Mouse (Mus musculus): ENCODE measurements around the gene Mrgpre. TPM values are rescaled to one million over a fixed set of nuclear protein-coding genes. Genes with fewer than 3 reads are reported as not detected.

Gene Mrgpre
- polyA plus RNA-seq, 1 experiment, result 4.4 TPM

- WGBS, result 88% methylated on average over 1 of the region's 1 CpGs
- H3K27ac ChIP-seq (ENCODE audit: insufficient read depth, low read length), result no peak overlapping the region
- DNase-seq, result no peak
- H3K27me3 ChIP-seq (ENCODE audit: control insufficient read depth, insufficient read depth, low read length), result peaks cover 1% of the 10 kb centered on the region; the same call in 1 of the 2 replicates
- no peak overlapping the region for H3K4me3 ChIP-seq (replicated peaks; ENCODE audit: insufficient read depth, low read depth, low read length)
- no peak for TF ChIP-seq POLR2A (IDR thresholded peaks at IDR 0.05; ENCODE audit: borderline replicate concordance, insufficient read depth, low read length)
- TF ChIP-seq CTCF (IDR thresholded peaks at IDR 0.05; ENCODE audit: borderline replicate concordance, insufficient read depth, low read depth, low read length), result no peak
- no peaks in the 10 kb centered on the region for H3K4me1 ChIP-seq (ENCODE audit: control insufficient read depth, insufficient read depth, low read length)
Measured at GRCm38 (mm10) chr7:143769461-143769860, 14.8 kb downstream of the Mrgpre start.

- TF ChIP-seq CTCF (IDR thresholded peaks at IDR 0.05; ENCODE audit: borderline replicate concordance, insufficient read depth, low read depth, low read length) (no peak), POLR2A (IDR thresholded peaks at IDR 0.05; ENCODE audit: borderline replicate concordance, insufficient read depth, low read length) (no peak)
- no peak overlapping the region for H3K27ac ChIP-seq (ENCODE audit: insufficient read depth, low read length)
- 74% methylated on average over 6 of the region's 6 CpGs for WGBS
Measured at GRCm38 (mm10) chr7:143768267-143768666, 16.0 kb downstream of the Mrgpre start.

GRCm38 (mm10) chr7:143766893-143767292 is 17.4 kb downstream of the Mrgpre start, which contains the start of gene Mrgprg:
Gene Mrgprg, minus strand, starts transcription at chr7:143766993.
- DNase-seq, result no peak
- no peak within 1 kb of the TSS for H3K4me3 ChIP-seq (replicated peaks; ENCODE audit: insufficient read depth, low read depth, low read length)
- WGBS, result 68% methylated on average over 6 of the region's 6 CpGs
- peaks cover 1% of the 10 kb centered on the region; the same call in 1 of the 2 replicates for H3K27me3 ChIP-seq (ENCODE audit: control insufficient read depth, insufficient read depth, low read length)
- no peaks in the 10 kb centered on the region for H3K4me1 ChIP-seq (ENCODE audit: control insufficient read depth, insufficient read depth, low read length)
- no peak for TF ChIP-seq CTCF (IDR thresholded peaks at IDR 0.05; ENCODE audit: borderline replicate concordance, insufficient read depth, low read depth, low read length)
- TF ChIP-seq POLR2A (IDR thresholded peaks at IDR 0.05; ENCODE audit: borderline replicate concordance, insufficient read depth, low read length), result no peak
- no peak within 1 kb of the TSS for H3K27ac ChIP-seq (ENCODE audit: insufficient read depth, low read length)

More at GRCm38 (mm10) chr7:143768267-143768666, 16.0 kb downstream of the Mrgpre start:
- Histone ChIP-seq H3K27me3 (ENCODE audit: control insufficient read depth, insufficient read depth, low read length) (peaks cover 1% of the 10 kb centered on the region; the same call in 1 of the 2 replicates), H3K4me3 (replicated peaks; ENCODE audit: insufficient read depth, low read depth, low read length) (no peak overlapping the region), H3K4me1 (ENCODE audit: control insufficient read depth, insufficient read depth, low read length) (no peaks in the 10 kb centered on the region)
- DNase-seq, result no peak

GRCm38 (mm10) chr7:143764876-143765530 is 19.3 kb downstream of the Mrgpre start:
- no peaks in the 10 kb centered on the region for H3K4me1 ChIP-seq (ENCODE audit: control insufficient read depth, insufficient read depth, low read length)
- no peak for DNase-seq
- TF ChIP-seq CTCF (IDR thresholded peaks at IDR 0.05; ENCODE audit: borderline replicate concordance, insufficient read depth, low read depth, low read length), result no peak
- no peak for TF ChIP-seq POLR2A (IDR thresholded peaks at IDR 0.05; ENCODE audit: borderline replicate concordance, insufficient read depth, low read length)
- 61% methylated on average over 19 of the region's 19 CpGs for WGBS
- no peak overlapping the region for H3K27ac ChIP-seq (ENCODE audit: insufficient read depth, low read length)
- no peak overlapping the region for H3K4me3 ChIP-seq (replicated peaks; ENCODE audit: insufficient read depth, low read depth, low read length)
- H3K27me3 ChIP-seq (ENCODE audit: control insufficient read depth, insufficient read depth, low read length), result peaks cover 1% of the 10 kb centered on the region; the same call in 1 of the 2 replicates

- peak; percentile 78 for TF ChIP-seq CTCF (IDR thresholded peaks at IDR 0.05; ENCODE audit: borderline replicate concordance, insufficient read depth, low read depth, low read length)
- no peak for TF ChIP-seq POLR2A (IDR thresholded peaks at IDR 0.05; ENCODE audit: borderline replicate concordance, insufficient read depth, low read length)
Measured at GRCm38 (mm10) chr7:143763794-143764193, 20.5 kb downstream of the Mrgpre start.

GRCm38 (mm10) chr7:143758956-143759355 is 25.3 kb downstream of the Mrgpre start:
- no peaks in the 10 kb centered on the region; the same call in 1 of the 2 replicates for H3K27me3 ChIP-seq (ENCODE audit: control insufficient read depth, insufficient read depth, low read length)
- no peak overlapping the region for H3K27ac ChIP-seq (ENCODE audit: insufficient read depth, low read length)
- TF ChIP-seq POLR2A (IDR thresholded peaks at IDR 0.05; ENCODE audit: borderline replicate concordance, insufficient read depth, low read length), result no peak
- TF ChIP-seq CTCF (IDR thresholded peaks at IDR 0.05; ENCODE audit: borderline replicate concordance, insufficient read depth, low read depth, low read length), result no peak
- peak; percentile 81 to 88 for DNase-seq
- 13% methylated on average over 3 of the region's 3 CpGs for WGBS
- peaks cover 20% of the 10 kb centered on the region for H3K4me1 ChIP-seq (ENCODE audit: control insufficient read depth, insufficient read depth, low read length)
- no peak overlapping the region for H3K4me3 ChIP-seq (replicated peaks; ENCODE audit: insufficient read depth, low read depth, low read length)

More at GRCm38 (mm10) chr7:143763794-143764193, 20.5 kb downstream of the Mrgpre start:
- Histone ChIP-seq H3K27me3 (ENCODE audit: control insufficient read depth, insufficient read depth, low read length) (peaks cover 1% of the 10 kb centered on the region; the same call in 1 of the 2 replicates), H3K4me3 (replicated peaks; ENCODE audit: insufficient read depth, low read depth, low read length) (no peak overlapping the region), H3K4me1 (ENCODE audit: control insufficient read depth, insufficient read depth, low read length) (peaks cover 4% of the 10 kb centered on the region; the same call in 1 of the 2 replicates), H3K27ac (ENCODE audit: insufficient read depth, low read length) (no peak overlapping the region)
- 4% methylated on average over 3 of the region's 3 CpGs for WGBS
- no peak for DNase-seq

- H3K27ac ChIP-seq (ENCODE audit: insufficient read depth, low read length), result no peak overlapping the region
- WGBS, result 31% methylated on average over 3 of the region's 3 CpGs
- DNase-seq, result no peak
- H3K27me3 ChIP-seq (ENCODE audit: control insufficient read depth, insufficient read depth, low read length), result no peaks in the 10 kb centered on the region; the same call in 1 of the 2 replicates
- no peak for TF ChIP-seq POLR2A (IDR thresholded peaks at IDR 0.05; ENCODE audit: borderline replicate concordance, insufficient read depth, low read length)
- no peak for TF ChIP-seq CTCF (IDR thresholded peaks at IDR 0.05; ENCODE audit: borderline replicate concordance, insufficient read depth, low read depth, low read length)
- H3K4me1 ChIP-seq (ENCODE audit: control insufficient read depth, insufficient read depth, low read length), result peaks cover 20% of the 10 kb centered on the region
- H3K4me3 ChIP-seq (replicated peaks; ENCODE audit: insufficient read depth, low read depth, low read length), result no peak overlapping the region
Measured at GRCm38 (mm10) chr7:143757696-143758095, 26.6 kb downstream of the Mrgpre start.

GRCm38 (mm10) chr7:143757027-143757390 is 27.3 kb downstream of the Mrgpre start:
- Histone ChIP-seq H3K4me3 (replicated peaks; ENCODE audit: insufficient read depth, low read depth, low read length) (peak overlapping the region; percentile 5), H3K4me1 (ENCODE audit: control insufficient read depth, insufficient read depth, low read length) (peaks cover 20% of the 10 kb centered on the region), H3K27ac (ENCODE audit: insufficient read depth, low read length) (no peak overlapping the region), H3K27me3 (ENCODE audit: control insufficient read depth, insufficient read depth, low read length) (no peaks in the 10 kb centered on the region; the same call in 1 of the 2 replicates)
- TF ChIP-seq CTCF (IDR thresholded peaks at IDR 0.05; ENCODE audit: borderline replicate concordance, insufficient read depth, low read depth, low read length), result no peak
- TF ChIP-seq POLR2A (IDR thresholded peaks at IDR 0.05; ENCODE audit: borderline replicate concordance, insufficient read depth, low read length), result no peak
- 1% methylated on average over 15 of the region's 15 CpGs for WGBS
- DNase-seq, result peak; percentile 56 to 60
